In the genomic region with DNA sequence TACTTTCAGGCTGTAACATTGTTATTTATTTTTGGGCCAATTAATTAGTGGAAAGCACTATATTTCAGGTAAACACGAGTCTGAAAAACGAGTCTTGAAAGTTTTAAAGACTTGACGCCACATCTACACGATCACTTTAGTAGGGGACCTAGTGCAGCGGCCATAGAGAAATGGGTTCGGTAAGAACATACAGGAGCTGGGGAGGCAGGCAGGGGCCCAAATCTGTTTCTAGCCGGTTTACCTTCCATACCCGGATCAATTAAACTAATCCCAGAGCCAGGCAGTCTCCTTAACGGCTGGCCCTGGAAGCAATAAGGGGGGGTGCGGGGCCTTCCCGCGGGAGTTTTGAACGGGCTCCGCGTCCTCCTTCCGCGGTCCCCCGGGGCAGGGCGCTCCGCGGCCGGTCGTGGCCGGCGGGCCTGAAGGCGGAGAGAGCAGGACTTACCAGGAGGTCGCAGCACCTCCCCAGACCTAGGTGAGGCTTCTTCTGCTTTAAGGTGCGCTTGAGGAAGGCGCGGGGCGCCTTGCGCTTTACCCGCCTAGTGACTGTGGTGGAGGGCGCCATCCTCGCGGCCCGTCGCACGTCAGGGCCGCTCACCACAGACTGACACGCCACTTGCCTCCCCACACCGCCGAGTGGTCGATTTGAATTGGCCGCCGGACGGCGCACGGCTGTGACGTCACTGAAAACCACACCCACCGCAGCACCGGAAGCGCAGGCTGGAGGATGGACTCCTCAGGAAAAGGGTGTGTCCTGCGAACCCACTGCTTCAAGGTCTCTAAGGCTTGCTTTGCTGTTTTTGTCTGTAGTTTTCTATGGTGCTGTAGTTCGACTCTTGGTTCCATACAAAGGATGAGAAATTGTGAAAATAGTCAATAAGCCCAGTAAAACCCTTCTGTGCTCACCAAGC, we compare ENCODE assay signal across 7 mouse cellular contexts. TPM values are rescaled to one million over a fixed set of nuclear protein-coding genes. Genes with fewer than 3 reads are reported as not detected.
DNase-seq lines count a peak whose midpoint lies in the region; ATAC-seq and TF ChIP-seq lines count a peak whose summit lies in the region.

Gene Cenpw, minus strand, starts transcription at position 645 of the 911 bp plus-strand sequence.

- H3K4me3 ChIP-seq in intestine, postnatal 0 days (ENCODE audit: low read depth, low read length): peak within 1 kb of the TSS; percentile 94
- H3K4me3 ChIP-seq in midbrain, embryonic 12.5 days: peak within 1 kb of the TSS; percentile 81
- peak within 1 kb of the TSS; percentile 88 for H3K4me3 ChIP-seq in small intestine, adult 2 months (ENCODE audit: low read depth, low read length)

- no peaks in the 10 kb centered on the region for H3K36me3 ChIP-seq in intestine, postnatal 0 days (ENCODE audit: control insufficient read depth, insufficient read depth)
- no peaks in the 10 kb centered on the region for H3K36me3 ChIP-seq in midbrain, embryonic 12.5 days
- H3K36me3 ChIP-seq in small intestine, adult 2 months (ENCODE audit: control insufficient read depth, insufficient read depth, low read length): no peaks in the 10 kb centered on the region

- H3K9me3 ChIP-seq in intestine, postnatal 0 days (ENCODE audit: control insufficient read depth): no peaks in the 10 kb centered on the region
- H3K9me3 ChIP-seq in midbrain, embryonic 12.5 days: no peaks in the 10 kb centered on the region

- no peak within 1 kb of the TSS for H3K27ac ChIP-seq in intestine, postnatal 0 days (ENCODE audit: low read depth, low read length)
- H3K27ac ChIP-seq in midbrain, embryonic 12.5 days (replicated peaks): 0 out of 2 replicates have a peak within 1 kb of the TSS, but pooled peaks have one; percentile 15
- no peak within 1 kb of the TSS for H3K27ac ChIP-seq in small intestine, adult 2 months (ENCODE audit: insufficient read depth, low read depth, low read length)

- H3K9ac ChIP-seq in intestine, postnatal 0 days (ENCODE audit: low read depth, low read length): peak within 1 kb of the TSS; percentile 67
- H3K9ac ChIP-seq in midbrain, embryonic 12.5 days (replicated peaks): peak within 1 kb of the TSS; percentile 75

- TF ChIP-seq POLR2A in small intestine, adult 2 months (IDR thresholded peaks at IDR 0.05; ENCODE audit: low read depth, low read length): no peak

- 2% methylated on average over 47 of the region's 55 CpGs for WGBS in intestine, postnatal 0 days
- under 1% methylated on average over 55 of the region's 55 CpGs for WGBS in midbrain, embryonic 12.5 days
- under 1% methylated on average over 55 of the region's 55 CpGs for WGBS in small intestine, adult 2 months

- peak; percentile 72 for DNase-seq in adrenal gland, adult 8-10 months
- peak; percentile 96 for DNase-seq in embryo, embryonic 9.5 days (ENCODE audit: extremely low spot score)
- peak; percentile 23 for DNase-seq in gonadal fat pad, adult 2 months (ENCODE audit: low read depth)
- peak; percentile 93 for DNase-seq in left cerebral cortex, postnatal 4 days

- H3K4me2 ChIP-seq in intestine, postnatal 0 days (replicated peaks; ENCODE audit: low read depth): peak within 1 kb of the TSS; percentile 95
- peak within 1 kb of the TSS; percentile 87 for H3K4me2 ChIP-seq in midbrain, embryonic 12.5 days (replicated peaks)

- no peaks in the 10 kb centered on the region for H3K27me3 ChIP-seq in intestine, postnatal 0 days (replicated peaks; ENCODE audit: control insufficient read depth, insufficient read depth, low read length)
- H3K27me3 ChIP-seq in midbrain, embryonic 12.5 days: no peaks in the 10 kb centered on the region
- no peaks in the 10 kb centered on the region for H3K27me3 ChIP-seq in small intestine, adult 2 months (ENCODE audit: control insufficient read depth, insufficient read depth, low read length)

- ATAC-seq in intestine, postnatal 0 days: peak; percentile 100
- peak; percentile 100 for ATAC-seq in midbrain, embryonic 12.5 days (ENCODE audit: low FRiP score, low read depth)

- peak; percentile 40; the same call in 1 of the 2 replicates for TF ChIP-seq CTCF in intestine, postnatal 0 days (IDR thresholded peaks at IDR 0.05; ENCODE audit: low read depth)
- TF ChIP-seq CTCF in small intestine, adult 2 months (IDR thresholded peaks at IDR 0.05; ENCODE audit: extremely low read depth, insufficient read length, insufficient replicate concordance, low read depth, low read length): no peak

- no peaks in the 10 kb centered on the region for H3K4me1 ChIP-seq in intestine, postnatal 0 days (replicated peaks; ENCODE audit: control insufficient read depth, insufficient read depth, low read length)
- H3K4me1 ChIP-seq in midbrain, embryonic 12.5 days: peaks cover 6% of the 10 kb centered on the region; the same call in 1 of the 2 replicates
- 0 out of 2 replicates have a peak, but pooled peaks cover 2% of the 10 kb centered on the region for H3K4me1 ChIP-seq in small intestine, adult 2 months (ENCODE audit: control insufficient read depth, insufficient read depth, insufficient read length, low read length)

- intact Hi-C loops in left cerebral cortex, postnatal 4 days (cut with DNase I): no loop called here

RNA-seq across cellular contexts. Expression of gene Cenpw, which starts in this region (rescaled TPM):
- 1 to 10 TPM; 1.4 to 2.3 (median 1.9) TPM for total RNA-seq in adrenal gland, adult 8-10 months (2022)
- 1.2 and 1.6 TPM in 2 replicates for polyA plus RNA-seq in gonadal fat pad, adult 2 months (2012; rRNA removed)
- 16.4 and 18.2 TPM in 2 replicates for polyA plus RNA-seq in intestine, postnatal 0 days (2015; fragmentation: Nextera tagmentation; extraction: Ambion mirVana)
- 1 to 10 TPM; 5.3 to 5.8 TPM for total RNA-seq in left cerebral cortex, postnatal 4 days (2021)
- 39.7 and 55.9 TPM in 2 replicates for polyA plus RNA-seq in midbrain, embryonic 12.5 days (2016; fragmentation: Nextera tagmentation; extraction: Ambion mirVana)
- 0.98 and 2.6 TPM in 2 replicates for polyA plus RNA-seq in small intestine, adult 2 months (2012; rRNA removed)

Comparison
In these comparisons a context has a peak if more than half of its experiments do, and no peak if none do; other contexts are left out.
1. DNase-seq: peak in every context shown above with its lines; median percentile 96 in embryo, embryonic 9.5 days; 93 in left cerebral cortex, postnatal 4 days; 72 in adrenal gland, adult 8-10 months; 23 in gonadal fat pad, adult 2 months.